Mouse (Mus musculus) MEL (cell line): ENCODE data around the gene Ifnar1. TPM values are rescaled to one million over a fixed set of nuclear protein-coding genes. Genes with fewer than 3 reads are reported as not detected.

ENCODE experiments used
- DNase-seq: peaks from one replicate; pipeline ENCODE4 v3.0.0; 2011; ENCODE audit warnings: low read depth, low spot score
- H3K27ac ChIP-seq: 2 replicates; pipeline ENCODE4 v1.5.1; 2012; ENCODE audit warnings: low read depth, mild to moderate bottlenecking, control low read depth, low read length, moderate library complexity; ENCODE audit not compliant: control insufficient read depth
- H3K27me3 ChIP-seq, 2 experiments: fragments of 150-350 bp in 1 of 2; sonication (generic) in 1 of 2; 2 replicates each; pipeline ENCODE4 v1.6.1; 2012; ENCODE audit warnings: low read length in 2 of 2, mild to moderate bottlenecking in 2 of 2, improper control_type of control experiment in 1 of 2, moderate library complexity in 1 of 2; ENCODE audit not compliant: insufficient read depth in 2 of 2, control insufficient read depth in 1 of 2
- H3K36me3 ChIP-seq, 2 experiments: 2 replicates each; pipeline ENCODE4 v1.6.1; 2012 to 2014; ENCODE audit warnings: low read length in 2 of 2, improper control_type of control experiment in 1 of 2, inconsistent platforms in 1 of 2, mild to moderate bottlenecking in 1 of 2; ENCODE audit not compliant: insufficient read depth in 2 of 2, control insufficient read depth in 1 of 2
- H3K4me1 ChIP-seq, 2 experiments: fragments of 150-350 bp in 1 of 2; sonication (generic) in 1 of 2; 2 replicates each; pipeline ENCODE4 v1.6.1; 2012; ENCODE audit warnings: low read length in 2 of 2, improper control_type of control experiment in 1 of 2, mild to moderate bottlenecking in 1 of 2; ENCODE audit not compliant: insufficient read depth in 2 of 2, control insufficient read depth in 1 of 2
- H3K4me3 ChIP-seq, 2 experiments: fragments of 150-350 bp in 1 of 2; sonication (generic) in 1 of 2; 2 replicates each; pipeline ENCODE4 v1.5.1; 2012; ENCODE audit warnings: low read depth in 2 of 2, low read length in 2 of 2, mild to moderate bottlenecking in 2 of 2, moderate library complexity in 2 of 2, control low read depth in 1 of 2, improper control_type of control experiment in 1 of 2; ENCODE audit not compliant: control insufficient read depth in 1 of 2, insufficient read depth in 1 of 2
- H3K79me2 ChIP-seq: 2 replicates; pipeline ENCODE4 v1.6.1; 2012; ENCODE audit warnings: mild to moderate bottlenecking, low read length, moderate library complexity; ENCODE audit not compliant: control insufficient read depth, poor library complexity, insufficient read depth
- H3K9ac ChIP-seq: 2 replicates; pipeline ENCODE4 v1.6.1; 2012; ENCODE audit warnings: low read depth, mild to moderate bottlenecking, control low read depth, low read length, moderate library complexity; ENCODE audit not compliant: control insufficient read depth, poor library complexity, severe bottlenecking
- H3K9me3 ChIP-seq: fragments of 150-350 bp; sonication (generic); replicated peaks from 2 replicates; pipeline ENCODE4 v1.6.1; 2012; ENCODE audit warnings: mild to moderate bottlenecking, low read length, improper control_type of control experiment, moderate library complexity; ENCODE audit not compliant: insufficient read depth
- BHLHE40 ChIP-seq: IDR thresholded peaks from 2 replicates; pipeline ENCODE4 v1.6.1; 2012; ENCODE audit warnings: low read depth, mild to moderate bottlenecking, inconsistent platforms, low read length, improper control_type of control experiment, borderline replicate concordance
- CHD1 ChIP-seq: IDR thresholded peaks from 2 replicates; pipeline ENCODE4 v1.6.1; 2012; ENCODE audit warnings: low read depth, mild to moderate bottlenecking, inconsistent platforms, low read length, improper control_type of control experiment
- CHD2 ChIP-seq: IDR thresholded peaks from 2 replicates; pipeline ENCODE4 v1.6.1; 2011; ENCODE audit warnings: low read length, improper control_type of control experiment
- CTCF ChIP-seq, 3 experiments: IDR thresholded peaks in 2 of 3; conservative IDR thresholded peaks in 1 of 3; 2 replicates each; pipeline ENCODE4 v1.5.1; 2011 to 2012; ENCODE audit warnings: low read length in 3 of 3, low read depth in 2 of 3, mild to moderate bottlenecking in 2 of 3, improper control_type of control experiment in 1 of 3, inconsistent platforms in 1 of 3, mixed read lengths in 1 of 3, moderate library complexity in 1 of 3; ENCODE audit not compliant: control insufficient read depth in 1 of 3, insufficient read depth in 1 of 3, poor library complexity in 1 of 3, severe bottlenecking in 1 of 3
- E2F4 ChIP-seq: IDR thresholded peaks from 2 replicates; pipeline ENCODE4 v1.6.1; 2011; ENCODE audit warnings: low read depth, low read length, improper control_type of control experiment, borderline replicate concordance
- ELF1 ChIP-seq: IDR thresholded peaks from 2 replicates; pipeline ENCODE4 v1.6.1; 2014; ENCODE audit warnings: low read depth, mild to moderate bottlenecking, inconsistent platforms, low read length, improper control_type of control experiment, moderate library complexity
- EP300 ChIP-seq, 2 experiments: IDR thresholded peaks; 2 replicates each; pipeline ENCODE4 v1.6.1; 2011; ENCODE audit warnings: improper control_type of control experiment in 2 of 2, low read length in 2 of 2, low read depth in 1 of 2, mild to moderate bottlenecking in 1 of 2
- ETS1 ChIP-seq: IDR thresholded peaks from 2 replicates; pipeline ENCODE4 v1.6.1; 2012; ENCODE audit warnings: low read depth, mild to moderate bottlenecking, inconsistent platforms, low read length, improper control_type of control experiment, moderate library complexity
- GABPA ChIP-seq: IDR thresholded peaks from 2 replicates; pipeline ENCODE4 v1.6.1; 2012; ENCODE audit warnings: low read depth, mild to moderate bottlenecking, inconsistent platforms, low read length, improper control_type of control experiment, moderate library complexity
- GATA1 ChIP-seq: IDR thresholded peaks from 2 replicates; pipeline ENCODE4 v1.6.1; 2011; ENCODE audit warnings: low read depth, low read length, improper control_type of control experiment
- HCFC1 ChIP-seq: IDR thresholded peaks from 2 replicates; pipeline ENCODE4 v1.6.1; 2012; ENCODE audit warnings: low read depth, mild to moderate bottlenecking, inconsistent platforms, low read length, improper control_type of control experiment, moderate library complexity
- JUND ChIP-seq: IDR thresholded peaks from 2 replicates; pipeline ENCODE4 v1.6.1; 2011; ENCODE audit warnings: low read depth, mild to moderate bottlenecking, improper control_type of control experiment, low read length
- KAT2A ChIP-seq: conservative IDR thresholded peaks from 2 replicates; pipeline ENCODE4 v1.6.1; 2012; ENCODE audit warnings: low read depth, low read length, improper control_type of control experiment, inconsistent platforms
- MAFK ChIP-seq: IDR thresholded peaks from 2 replicates; pipeline ENCODE4 v1.6.1; 2011; ENCODE audit warnings: low read depth, mild to moderate bottlenecking, low read length, improper control_type of control experiment, borderline replicate concordance
- MAZ ChIP-seq: IDR thresholded peaks from 2 replicates; pipeline ENCODE4 v1.6.1; 2012; ENCODE audit warnings: low read depth, mild to moderate bottlenecking, inconsistent platforms, low read length, improper control_type of control experiment
- MEF2A ChIP-seq: IDR thresholded peaks from 2 replicates; pipeline ENCODE4 v1.6.1; 2014; ENCODE audit warnings: low read depth, mild to moderate bottlenecking, inconsistent platforms, low read length, improper control_type of control experiment; ENCODE audit not compliant: poor library complexity, insufficient replicate concordance, severe bottlenecking; ENCODE audit errors: extremely low read depth
- MXI1 ChIP-seq: IDR thresholded peaks from 2 replicates; pipeline ENCODE4 v1.6.1; 2011; ENCODE audit warnings: mild to moderate bottlenecking, low read depth, low read length, improper control_type of control experiment
- MYB ChIP-seq: IDR thresholded peaks from 2 replicates; pipeline ENCODE4 v1.6.1; 2011; ENCODE audit warnings: mild to moderate bottlenecking, low read depth, low read length, improper control_type of control experiment
- NELFE ChIP-seq: IDR thresholded peaks from 2 replicates; pipeline ENCODE4 v1.6.1; 2011; ENCODE audit warnings: low read depth, low read length, improper control_type of control experiment
- NRF1 ChIP-seq: IDR thresholded peaks from 2 replicates; pipeline ENCODE4 v1.6.1; 2014; ENCODE audit warnings: low read depth, mild to moderate bottlenecking, inconsistent platforms, low read length, improper control_type of control experiment, moderate library complexity; ENCODE audit not compliant: poor library complexity, insufficient read depth, severe bottlenecking
- POLR2A ChIP-seq, 2 experiments: IDR thresholded peaks; 2 replicates each; pipeline ENCODE4 v1.6.1; 2011 to 2012; ENCODE audit warnings: low read length in 2 of 2, mild to moderate bottlenecking in 2 of 2, control low read depth in 1 of 2, improper control_type of control experiment in 1 of 2, low read depth in 1 of 2, moderate library complexity in 1 of 2; ENCODE audit not compliant: control insufficient read depth in 1 of 2, insufficient read depth in 1 of 2, poor library complexity in 1 of 2
- POLR2AphosphoS2 ChIP-seq: IDR thresholded peaks from 2 replicates; pipeline ENCODE4 v1.6.1; 2011; ENCODE audit warnings: low read length, improper control_type of control experiment
- POLR2AphosphoS5 ChIP-seq: IDR thresholded peaks from 2 replicates; pipeline ENCODE4 v1.6.1; 2012; ENCODE audit warnings: low read depth, borderline replicate concordance, mild to moderate bottlenecking, inconsistent platforms, low read length, moderate library complexity, mixed read lengths
- RAD21 ChIP-seq: IDR thresholded peaks from 2 replicates; pipeline ENCODE4 v1.6.1; 2011; ENCODE audit warnings: mild to moderate bottlenecking, low read depth, low read length, improper control_type of control experiment
- RCOR1 ChIP-seq: IDR thresholded peaks from 2 replicates; pipeline ENCODE4 v1.6.1; 2012; ENCODE audit warnings: low read depth, mild to moderate bottlenecking, inconsistent platforms, low read length, improper control_type of control experiment
- SIN3A ChIP-seq: IDR thresholded peaks from 2 replicates; pipeline ENCODE4 v1.6.1; 2012; ENCODE audit warnings: low read length, improper control_type of control experiment, inconsistent platforms
- SMC3 ChIP-seq: IDR thresholded peaks from 2 replicates; pipeline ENCODE4 v1.6.1; 2011; ENCODE audit warnings: low read depth, low read length, improper control_type of control experiment
- TAL1 ChIP-seq: IDR thresholded peaks from 2 replicates; pipeline ENCODE4 v1.6.1; 2012; ENCODE audit warnings: mild to moderate bottlenecking, inconsistent platforms, low read length, moderate library complexity, mixed read lengths
- TBP ChIP-seq: IDR thresholded peaks from 2 replicates; pipeline ENCODE4 v1.8.0; 2011; ENCODE audit warnings: low read depth, low read length, improper control_type of control experiment
- UBTF ChIP-seq: IDR thresholded peaks from 2 replicates; pipeline ENCODE4 v1.6.1; 2012; ENCODE audit warnings: low read depth, mild to moderate bottlenecking, inconsistent platforms, low read length, improper control_type of control experiment, moderate library complexity, borderline replicate concordance; ENCODE audit not compliant: insufficient read depth
- USF1 ChIP-seq: IDR thresholded peaks from 2 replicates; pipeline ENCODE4 v1.6.1; 2014; ENCODE audit warnings: low read depth, mild to moderate bottlenecking, inconsistent platforms, low read length, improper control_type of control experiment, moderate library complexity
- USF2 ChIP-seq, 2 experiments: IDR thresholded peaks; 2 replicates each; pipeline ENCODE4 v1.6.1; 2011 to 2012; ENCODE audit warnings: improper control_type of control experiment in 2 of 2, low read length in 2 of 2, borderline replicate concordance in 1 of 2, inconsistent platforms in 1 of 2, low read depth in 1 of 2, mild to moderate bottlenecking in 1 of 2; ENCODE audit not compliant: insufficient read depth in 1 of 2
- ZC3H11A ChIP-seq: IDR thresholded peaks from 2 replicates; pipeline ENCODE4 v1.6.1; 2012; ENCODE audit warnings: low read depth, mild to moderate bottlenecking, inconsistent platforms, low read length, improper control_type of control experiment
- ZKSCAN1 ChIP-seq: IDR thresholded peaks from 2 replicates; pipeline ENCODE4 v1.6.1; 2012; ENCODE audit warnings: low read depth, mild to moderate bottlenecking, inconsistent platforms, low read length, improper control_type of control experiment, moderate library complexity
- ZMIZ1 ChIP-seq: IDR thresholded peaks from 2 replicates; pipeline ENCODE4 v1.6.1; 2012; ENCODE audit warnings: low read depth, mild to moderate bottlenecking, inconsistent platforms, low read length, improper control_type of control experiment, moderate library complexity
- polyA plus RNA-seq, 2 experiments: library from polyadenylated mRNA; stranded (reverse) in 1 of 2; unstranded in 1 of 2; fragments of >175 nt in 1 of 2; fragments of >200 nt in 1 of 2; gene quantifications; 2 replicates each; pipeline versions ENCODE4 v1.2.1 to v1.2.4; 2012; ENCODE audit warnings: low replicate concordance in 2 of 2, low read depth in 1 of 2; ENCODE audit not compliant: insufficient read length in 2 of 2, insufficient read depth in 1 of 2, missing spikeins in 1 of 2
- total RNA-seq: library from RNA; depleted of rRNA; stranded (reverse); fragments of 300-350 nt; gene quantifications from 2 replicates; pipeline ENCODE4 v1.2.3, GENCODE M21; 2012

The Ifnar1 gene
- total and polyA plus RNA-seq, 3 experiments: 10.3 to 20.2 TPM; not detected in 1

GRCm38 (mm10) chr16:91450137-91451064, 34.6 kb upstream of the Ifnar1 start:
- DNase-seq: peak; percentile 48
- no peaks in the 10 kb centered on the region for H3K27me3 ChIP-seq
- no peak overlapping the region for H3K9ac ChIP-seq
- H3K79me2 ChIP-seq: no peaks in the 10 kb centered on the region
- H3K36me3 ChIP-seq: peaks cover 0 to 31% of the 10 kb centered on the region in 2 experiments; a peak in 2 of 4 replicates
- H3K27ac ChIP-seq: no peak overlapping the region
- H3K9me3 ChIP-seq: no peaks in the 10 kb centered on the region
- H3K4me3 ChIP-seq: no peak overlapping the region
- peaks cover 25 to 38% of the 10 kb centered on the region in 2 experiments for H3K4me1 ChIP-seq
- TF ChIP-seq TBP (no peak), KAT2A (no peak), UBTF (no peak), USF1 (no peak), POLR2AphosphoS5 (no peak), JUND (no peak), RAD21 (peak; percentile 55), POLR2AphosphoS2 (no peak), MEF2A (no peak), HCFC1 (no peak), SIN3A (no peak), GABPA (no peak), CHD1 (no peak), NELFE (no peak), ZMIZ1 (no peak), E2F4 (no peak), ZKSCAN1 (no peak), USF2 (IDR thresholded peaks at IDR 0.05; ENCODE audit: borderline replicate concordance in 1 of 2, insufficient read depth in 1 of 2, low read depth in 1 of 2, low read length in 2 of 2) (no peak), CHD2 (no peak), TAL1 (no peak), ELF1 (no peak), NRF1 (no peak), SMC3 (peak; percentile 49), BHLHE40 (0 out of 2 replicates have a peak, but pooled peaks have one; percentile 9), MAFK (no peak), POLR2A (IDR thresholded peaks at IDR 0.05; ENCODE audit: control insufficient read depth in 1 of 2, insufficient read depth in 1 of 2, low read depth in 1 of 2, low read length in 2 of 2, poor library complexity in 1 of 2) (no peak), ZC3H11A (peak; percentile 46; the same call in 1 of the 2 replicates), GATA1 (no peak), RCOR1 (no peak), ETS1 (no peak), MXI1 (no peak), CTCF (IDR thresholded peaks at IDR 0.05 in 2 of 3, conservative IDR thresholded peaks at IDR 0.05 in 1 of 3; ENCODE audit: control insufficient read depth in 1 of 3, insufficient read depth in 1 of 3, low read depth in 2 of 3, low read length in 3 of 3, poor library complexity in 1 of 3, severe bottlenecking in 1 of 3) (peak; percentile 22 to 54 (median 45); a peak in 4 of 6 replicates), MYB (no peak), EP300 (IDR thresholded peaks at IDR 0.05; ENCODE audit: low read depth in 1 of 2, low read length in 2 of 2) (no peak), MAZ (no peak)
